Mouse (Mus musculus) heart, adult 2 months (tissue): ENCODE measurements around the gene Cog3.

Experiments
- CTCF ChIP-seq: fragments of 200-600 bp; IDR thresholded peaks from 2 replicates; pipeline ENCODE4 v1.8.1; 2022; ENCODE audit warnings: antibody characterized with exemption, mild to moderate bottlenecking, moderate library complexity
- EP300 ChIP-seq: fragments of 200-500 bp; IDR thresholded peaks from 2 replicates; pipeline ENCODE4 v1.6.1; 2011; ENCODE audit warnings: low read depth, low read length, control low read depth; ENCODE audit not compliant: insufficient read depth
- POLR2A ChIP-seq: fragments of 200-500 bp; IDR thresholded peaks from 2 replicates; pipeline ENCODE4 v1.6.1; 2011; ENCODE audit warnings: mild to moderate bottlenecking, low read depth, low read length, control low read depth; ENCODE audit not compliant: insufficient read depth

- TF ChIP-seq CTCF (no peak), POLR2A (no peak), EP300 (no peak)
Observed at GRCm38 (mm10) chr14:75776637-75777036, 22.3 kb upstream of the Cog3 start.
